Mouse (Mus musculus) activated CD4-positive, CD25-positive, alpha-beta regulatory T cell, adult 9 weeks (primary cell): ENCODE results near the gene Gm20837. TPM values are rescaled to one million over a fixed set of nuclear protein-coding genes. Genes with fewer than 3 reads are reported as not detected.

Source experiments
- polyA plus RNA-seq: library from polyadenylated mRNA; unstranded; fragments of 100-300 nt; shearing (Covaris generic); gene quantifications from one replicate; pipeline ENCODE4 v1.2.1, GENCODE M21; 2017

The Gm20837 gene
- not detected for polyA plus RNA-seq

GRCm38 (mm10) chrY:90400948-90401347, at the start of gene Gm20837:
TSS of gene Gm20837 (plus strand) at chrY:90401248.

